Mouse (Mus musculus): ENCODE measurements at regions not wholly inside any gene's neighbourhood (a gene's known extent, or its start where the extent isn't known, plus 50 kb on each side); places are given as distances from the start of the nearest gene placed in this dataset.

GRCm38 (mm10) chr4:84018774-84019173 is 493.4 kb downstream of the Ccdc171 start:
- no peak overlapping the region for H3K9ac ChIP-seq (ENCODE audit: control insufficient read depth, low read depth, low read length, poor library complexity, severe bottlenecking)
- no peaks in the 10 kb centered on the region for H3K9me3 ChIP-seq (replicated peaks; ENCODE audit: insufficient read depth, low read length)
- H3K36me3 ChIP-seq (ENCODE audit: control insufficient read depth in 1 of 2, insufficient read depth in 2 of 2, low read length in 2 of 2): no peaks in the 10 kb centered on the region
- no peaks in the 10 kb centered on the region for H3K4me1 ChIP-seq (ENCODE audit: control insufficient read depth in 1 of 2, insufficient read depth in 2 of 2, low read length in 2 of 2)
- H3K4me3 ChIP-seq (ENCODE audit: control insufficient read depth in 1 of 2, insufficient read depth in 1 of 2, low read depth in 2 of 2, low read length in 2 of 2): no peak overlapping the region
- no peak overlapping the region for H3K27ac ChIP-seq (ENCODE audit: control insufficient read depth, low read depth, low read length)
- H3K27me3 ChIP-seq (ENCODE audit: control insufficient read depth in 1 of 2, insufficient read depth in 2 of 2, low read length in 2 of 2): no peaks in the 10 kb centered on the region
- DNase-seq (ENCODE audit: low read depth, low spot score): no peak
- no peaks in the 10 kb centered on the region for H3K79me2 ChIP-seq (ENCODE audit: control insufficient read depth, insufficient read depth, low read length, poor library complexity)
- TF ChIP-seq MXI1 (IDR thresholded peaks at IDR 0.05; ENCODE audit: low read depth, low read length): no peak

- Histone ChIP-seq H3K27me3 (ENCODE audit: control insufficient read depth in 1 of 2, insufficient read depth in 2 of 2, low read length in 2 of 2) (no peaks in the 10 kb centered on the region), H3K27ac (ENCODE audit: control insufficient read depth, low read depth, low read length) (no peak overlapping the region), H3K9ac (ENCODE audit: control insufficient read depth, low read depth, low read length, poor library complexity, severe bottlenecking) (no peak overlapping the region), H3K79me2 (ENCODE audit: control insufficient read depth, insufficient read depth, low read length, poor library complexity) (no peaks in the 10 kb centered on the region), H3K4me1 (ENCODE audit: control insufficient read depth in 1 of 2, insufficient read depth in 2 of 2, low read length in 2 of 2) (no peaks in the 10 kb centered on the region), H3K9me3 (replicated peaks; ENCODE audit: insufficient read depth, low read length) (no peaks in the 10 kb centered on the region), H3K4me3 (ENCODE audit: control insufficient read depth in 1 of 2, insufficient read depth in 1 of 2, low read depth in 2 of 2, low read length in 2 of 2) (no peak overlapping the region), H3K36me3 (ENCODE audit: control insufficient read depth in 1 of 2, insufficient read depth in 2 of 2, low read length in 2 of 2) (no peaks in the 10 kb centered on the region)
- TF ChIP-seq TAL1 (IDR thresholded peaks at IDR 0.05; ENCODE audit: low read length): no peak
- no peak for TF ChIP-seq CTCF (IDR thresholded peaks at IDR 0.05 in 2 of 3, conservative IDR thresholded peaks at IDR 0.05 in 1 of 3; ENCODE audit: control insufficient read depth in 1 of 3, insufficient read depth in 1 of 3, low read depth in 2 of 3, low read length in 3 of 3, poor library complexity in 1 of 3, severe bottlenecking in 1 of 3)
- no peak for TF ChIP-seq MXI1 (IDR thresholded peaks at IDR 0.05; ENCODE audit: low read depth, low read length)
- no peak for TF ChIP-seq SMC3 (IDR thresholded peaks at IDR 0.05; ENCODE audit: low read depth, low read length)
- no peak for TF ChIP-seq POLR2AphosphoS2 (IDR thresholded peaks at IDR 0.05; ENCODE audit: low read length)
- no peak for TF ChIP-seq ZMIZ1 (IDR thresholded peaks at IDR 0.05; ENCODE audit: low read depth, low read length)
- no peak for TF ChIP-seq USF1 (IDR thresholded peaks at IDR 0.05; ENCODE audit: low read depth, low read length)
- DNase-seq (ENCODE audit: low read depth, low spot score): no peak
Measured at GRCm38 (mm10) chr4:84019500-84020255, 494.3 kb downstream of the Ccdc171 start.

DNA sequence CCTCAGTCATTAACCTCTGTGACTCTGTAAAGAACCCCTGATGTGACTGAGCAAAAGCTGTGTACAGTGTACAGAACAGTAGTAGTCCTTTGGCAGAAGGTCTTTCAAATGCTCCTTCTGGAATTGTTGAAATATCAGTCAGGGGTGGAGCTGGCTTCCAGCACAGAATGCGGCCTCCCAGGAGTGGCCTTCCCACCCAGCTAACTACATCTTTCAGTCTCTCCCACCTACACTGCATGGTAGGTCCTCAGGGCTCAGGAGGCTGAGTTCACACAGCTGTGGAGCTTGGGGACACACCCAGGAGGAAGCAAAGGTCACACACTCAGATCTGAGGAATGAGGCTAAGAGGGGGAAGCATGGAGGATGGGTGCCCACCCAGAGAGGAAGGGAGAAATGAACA is 495.3 kb downstream of the Ccdc171 start:
- no peaks in the 10 kb centered on the region for H3K9me3 ChIP-seq (replicated peaks; ENCODE audit: insufficient read depth, low read length)
- H3K36me3 ChIP-seq (ENCODE audit: control insufficient read depth in 1 of 2, insufficient read depth in 2 of 2, low read length in 2 of 2): no peaks in the 10 kb centered on the region
- H3K4me1 ChIP-seq (ENCODE audit: control insufficient read depth in 1 of 2, insufficient read depth in 2 of 2, low read length in 2 of 2): no peaks in the 10 kb centered on the region
- no peaks in the 10 kb centered on the region for H3K79me2 ChIP-seq (ENCODE audit: control insufficient read depth, insufficient read depth, low read length, poor library complexity)
- H3K27me3 ChIP-seq (ENCODE audit: control insufficient read depth in 1 of 2, insufficient read depth in 2 of 2, low read length in 2 of 2): no peaks in the 10 kb centered on the region
- no peak overlapping the region for H3K4me3 ChIP-seq (ENCODE audit: control insufficient read depth in 1 of 2, insufficient read depth in 1 of 2, low read depth in 2 of 2, low read length in 2 of 2)
- TF ChIP-seq TAL1 (IDR thresholded peaks at IDR 0.05; ENCODE audit: low read length) (no peak), UBTF (IDR thresholded peaks at IDR 0.05; ENCODE audit: borderline replicate concordance, insufficient read depth, low read depth, low read length) (no peak), ZMIZ1 (IDR thresholded peaks at IDR 0.05; ENCODE audit: low read depth, low read length) (no peak), POLR2A (IDR thresholded peaks at IDR 0.05; ENCODE audit: control insufficient read depth in 1 of 2, insufficient read depth in 1 of 2, low read depth in 1 of 2, low read length in 2 of 2, poor library complexity in 1 of 2) (no peak), GATA1 (IDR thresholded peaks at IDR 0.05; ENCODE audit: low read depth, low read length) (no peak), NELFE (IDR thresholded peaks at IDR 0.05; ENCODE audit: low read depth, low read length) (no peak), USF2 (IDR thresholded peaks at IDR 0.05; ENCODE audit: borderline replicate concordance in 1 of 2, insufficient read depth in 1 of 2, low read depth in 1 of 2, low read length in 2 of 2) (no peak), ZNF384 (IDR thresholded peaks at IDR 0.05; ENCODE audit: low read depth, low read length) (no peak), MXI1 (IDR thresholded peaks at IDR 0.05; ENCODE audit: low read depth, low read length) (no peak), E2F4 (IDR thresholded peaks at IDR 0.05; ENCODE audit: borderline replicate concordance, low read depth, low read length) (no peak), ETS1 (IDR thresholded peaks at IDR 0.05; ENCODE audit: low read depth, low read length) (no peak), SMC3 (IDR thresholded peaks at IDR 0.05; ENCODE audit: low read depth, low read length) (no peak), POLR2AphosphoS2 (IDR thresholded peaks at IDR 0.05; ENCODE audit: low read length) (no peak), GABPA (IDR thresholded peaks at IDR 0.05; ENCODE audit: low read depth, low read length) (no peak), TCF12 (IDR thresholded peaks at IDR 0.05; ENCODE audit: low read depth, low read length) (no peak), ELF1 (IDR thresholded peaks at IDR 0.05; ENCODE audit: low read depth, low read length) (no peak), RCOR1 (IDR thresholded peaks at IDR 0.05; ENCODE audit: low read depth, low read length) (no peak)
- no peak for DNase-seq (ENCODE audit: low read depth, low spot score)
- H3K9ac ChIP-seq (ENCODE audit: control insufficient read depth, low read depth, low read length, poor library complexity, severe bottlenecking): no peak overlapping the region
- no peak overlapping the region for H3K27ac ChIP-seq (ENCODE audit: control insufficient read depth, low read depth, low read length)

All from MEL (cell line).